Mouse (Mus musculus) embryonic facial prominence, embryonic 11.5 days (tissue): ENCODE measurements at regions not wholly inside any gene's neighbourhood (a gene's known extent, or its start where the extent isn't known, plus 50 kb on each side); places are given as distances from the start of the nearest gene placed in this dataset.

ENCODE experiments used
- ATAC-seq: fragments of 200-750 bp; cut with Nextera tagmentation; replicated peaks from 2 replicates; pipeline ENCODE4 v1.8.0; 2017; ENCODE audit warnings: low read depth; ENCODE audit not compliant: insufficient number of reproducible peaks, low FRiP score, low TSS enrichment
- DNase-seq: peaks from one replicate; pipeline ENCODE4 v3.0.0-alpha.2; 2015; ENCODE audit warnings: low spot score
- H3K27ac ChIP-seq: fragments of 300-500 bp; sonication (generic); replicated peaks from 2 replicates; pipeline ENCODE4 v1.5.1; 2014; ENCODE audit warnings: mild to moderate bottlenecking, low read depth, low read length, control low read depth
- H3K27me3 ChIP-seq: fragments of 300-500 bp; sonication (generic); 2 replicates; pipeline ENCODE4 v1.6.1; 2014; ENCODE audit warnings: mild to moderate bottlenecking, low read length, moderate library complexity, mixed read lengths; ENCODE audit not compliant: control insufficient read depth, insufficient read depth
- H3K36me3 ChIP-seq: fragments of 300-500 bp; sonication (generic); replicated peaks from 2 replicates; pipeline ENCODE4 v1.6.1; 2014; ENCODE audit warnings: low read depth, mild to moderate bottlenecking, low read length, moderate library complexity, mixed read lengths; ENCODE audit not compliant: control insufficient read depth, insufficient read depth
- H3K4me1 ChIP-seq: fragments of 300-500 bp; sonication (generic); 2 replicates; pipeline ENCODE4 v1.6.1; 2014; ENCODE audit warnings: low read length, mixed read lengths; ENCODE audit not compliant: control insufficient read depth, insufficient read depth
- H3K4me2 ChIP-seq: fragments of 300-500 bp; sonication (generic); 2 replicates; pipeline ENCODE4 v1.6.1; 2014; ENCODE audit warnings: low read depth, mild to moderate bottlenecking, control low read depth, low read length, moderate library complexity
- H3K4me3 ChIP-seq: fragments of 300-500 bp; sonication (generic); 2 replicates; pipeline ENCODE4 v1.5.1; 2014; ENCODE audit warnings: low read depth, low read length, control low read depth
- H3K9ac ChIP-seq: fragments of 300-500 bp; sonication (generic); replicated peaks from 2 replicates; pipeline ENCODE4 v1.6.1; 2014; ENCODE audit warnings: mild to moderate bottlenecking, control low read depth, low read length
- H3K9me3 ChIP-seq: fragments of 300-500 bp; sonication (generic); replicated peaks from 2 replicates; pipeline ENCODE4 v1.6.1; 2016; ENCODE audit warnings: mild to moderate bottlenecking, low read length, inconsistent platforms, mixed read lengths; ENCODE audit not compliant: control insufficient read depth
- WGBS: fragments of 180-500 bp; shearing (Covaris S2); extraction: QIAGEN DNeasy Blood & Tissue Kit; methylation state at CpG from one replicate; pipeline ENCODE4 v1.1.7; 2014; 5-methylcytosine and 5-hydroxymethylcytosine counted together

GRCm38 (mm10) chr10:124332491-124332890 lies 1056.8 kb downstream of the Slc16a7 start:
- WGBS: 91% methylated on average over 1 of the region's 1 CpGs
- no peak overlapping the region for H3K27ac ChIP-seq
- H3K9me3 ChIP-seq: no peaks in the 10 kb centered on the region
- ATAC-seq (no peak), DNase-seq (no peak)
- no peaks in the 10 kb centered on the region for H3K27me3 ChIP-seq
- no peaks in the 10 kb centered on the region for H3K4me1 ChIP-seq
- H3K9ac ChIP-seq: no peak overlapping the region
- no peaks in the 10 kb centered on the region for H3K36me3 ChIP-seq
- H3K4me2 ChIP-seq: no peak overlapping the region
- no peak overlapping the region for H3K4me3 ChIP-seq

- DNase-seq (no peak), ATAC-seq (no peak)
- no peak overlapping the region for H3K9ac ChIP-seq
- H3K4me1 ChIP-seq: no peaks in the 10 kb centered on the region
- no peaks in the 10 kb centered on the region for H3K27me3 ChIP-seq
- H3K4me3 ChIP-seq: no peak overlapping the region
- 88% methylated on average over 3 of the region's 3 CpGs for WGBS
- H3K9me3 ChIP-seq: no peaks in the 10 kb centered on the region
- no peak overlapping the region for H3K4me2 ChIP-seq
- no peaks in the 10 kb centered on the region for H3K36me3 ChIP-seq
- H3K27ac ChIP-seq: no peak overlapping the region
Observed at GRCm38 (mm10) chr10:124338923-124339322, 1050.3 kb downstream of the Slc16a7 start.

GRCm38 (mm10) chr10:124349300-124349699 lies 1040.0 kb downstream of the Slc16a7 start:
- H3K27me3 ChIP-seq: no peaks in the 10 kb centered on the region
- H3K4me3 ChIP-seq: no peak overlapping the region
- no peaks in the 10 kb centered on the region for H3K4me1 ChIP-seq
- H3K27ac ChIP-seq: no peak overlapping the region
- 59% methylated on average over 2 of the region's 2 CpGs for WGBS
- no peak overlapping the region for H3K4me2 ChIP-seq
- ATAC-seq (no peak), DNase-seq (peak; percentile 11)
- H3K9me3 ChIP-seq: no peaks in the 10 kb centered on the region
- H3K9ac ChIP-seq: no peak overlapping the region
- H3K36me3 ChIP-seq: no peaks in the 10 kb centered on the region

GRCm38 (mm10) chr10:124362795-124363194 lies 1026.5 kb downstream of the Slc16a7 start:
- H3K9me3 ChIP-seq: no peaks in the 10 kb centered on the region
- no peak overlapping the region for H3K4me2 ChIP-seq
- H3K9ac ChIP-seq: no peak overlapping the region
- no peak overlapping the region for H3K4me3 ChIP-seq
- no peak overlapping the region for H3K27ac ChIP-seq
- ATAC-seq (no peak), DNase-seq (no peak)
- no peaks in the 10 kb centered on the region for H3K27me3 ChIP-seq
- H3K36me3 ChIP-seq: no peaks in the 10 kb centered on the region
- H3K4me1 ChIP-seq: no peaks in the 10 kb centered on the region

GRCm38 (mm10) chr10:124370994-124371393 lies 1018.3 kb downstream of the Slc16a7 start:
- no peak overlapping the region for H3K4me3 ChIP-seq
- no peak for ATAC-seq
- no peaks in the 10 kb centered on the region for H3K4me1 ChIP-seq
- no peaks in the 10 kb centered on the region for H3K9me3 ChIP-seq
- no peaks in the 10 kb centered on the region for H3K36me3 ChIP-seq
- no peak overlapping the region for H3K27ac ChIP-seq
- H3K9ac ChIP-seq: no peak overlapping the region
- H3K27me3 ChIP-seq: no peaks in the 10 kb centered on the region
- no peak overlapping the region for H3K4me2 ChIP-seq
- no peak for DNase-seq
- 82% methylated on average over 2 of the region's 2 CpGs for WGBS

- H3K27ac ChIP-seq: no peak overlapping the region
- H3K9me3 ChIP-seq: no peaks in the 10 kb centered on the region
- no peak overlapping the region for H3K4me3 ChIP-seq
- no peaks in the 10 kb centered on the region for H3K36me3 ChIP-seq
- DNase-seq (no peak), ATAC-seq (no peak)
- WGBS: 62% methylated on average over 2 of the region's 2 CpGs
- H3K4me1 ChIP-seq: no peaks in the 10 kb centered on the region
- H3K4me2 ChIP-seq: no peak overlapping the region
- H3K27me3 ChIP-seq: no peaks in the 10 kb centered on the region
- no peak overlapping the region for H3K9ac ChIP-seq
Observed at GRCm38 (mm10) chr10:124402647-124403046, 986.6 kb downstream of the Slc16a7 start.

GRCm38 (mm10) chr10:124409633-124410032 lies 979.6 kb downstream of the Slc16a7 start:
- H3K9me3 ChIP-seq: no peaks in the 10 kb centered on the region
- H3K27me3 ChIP-seq: no peaks in the 10 kb centered on the region
- WGBS: 71% methylated on average over 2 of the region's 2 CpGs
- H3K4me1 ChIP-seq: no peaks in the 10 kb centered on the region
- DNase-seq (no peak), ATAC-seq (no peak)
- no peak overlapping the region for H3K4me3 ChIP-seq
- no peak overlapping the region for H3K27ac ChIP-seq
- no peak overlapping the region for H3K4me2 ChIP-seq
- H3K36me3 ChIP-seq: no peaks in the 10 kb centered on the region
- no peak overlapping the region for H3K9ac ChIP-seq

GRCm38 (mm10) chr10:124416531-124416930 lies 972.7 kb downstream of the Slc16a7 start:
- no peak for ATAC-seq
- no peaks in the 10 kb centered on the region for H3K36me3 ChIP-seq
- no peak for DNase-seq
- H3K4me2 ChIP-seq: no peak overlapping the region
- no peak overlapping the region for H3K9ac ChIP-seq
- no peak overlapping the region for H3K27ac ChIP-seq
- H3K9me3 ChIP-seq: no peaks in the 10 kb centered on the region
- H3K4me1 ChIP-seq: no peaks in the 10 kb centered on the region
- H3K4me3 ChIP-seq: no peak overlapping the region
- WGBS: 92% methylated on average over 6 of the region's 6 CpGs
- no peaks in the 10 kb centered on the region for H3K27me3 ChIP-seq
